Comparison of ENCODE assay signal across 9 mouse cellular contexts in the genomic region with DNA sequence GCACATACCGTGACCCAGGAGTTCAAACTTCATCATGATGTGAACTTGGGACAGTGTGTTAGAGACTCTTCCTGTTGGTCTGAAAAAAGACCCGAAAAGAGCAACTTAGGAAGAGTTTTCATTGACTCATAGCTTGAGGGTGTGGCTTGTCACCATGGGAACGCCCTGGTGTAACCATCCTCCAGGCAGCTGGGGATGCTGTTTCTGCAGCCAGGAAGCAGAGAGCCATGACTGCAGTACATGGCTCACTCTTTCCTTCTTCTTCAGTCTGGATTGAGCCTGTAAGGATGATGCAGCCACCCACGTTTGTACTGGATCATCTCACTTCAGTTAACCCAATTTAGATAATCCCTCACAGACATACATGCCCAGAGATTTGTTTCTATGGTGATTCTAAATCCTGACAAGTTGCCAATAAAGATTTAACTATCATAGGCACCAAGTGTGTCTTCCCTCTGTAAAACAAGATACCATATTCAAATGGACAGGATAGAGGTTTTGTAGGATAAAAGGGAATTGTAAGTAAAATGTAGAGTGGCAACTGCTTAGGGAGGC.
DNase-seq lines count a peak whose midpoint lies in the region; ATAC-seq and TF ChIP-seq lines count a peak whose summit lies in the region.
"Had no signal": no experiment of that assay in that cellular context is flagged by ENCODE, and none has a peak within 500 bp of the region (broad histone marks: within the 10 kb centered on the region; RNA-seq: fewer than 3 reads in every experiment).

No protein-coding gene starts in this region.

- H3K4me3 ChIP-seq in liver, embryonic 12.5 days: no peak overlapping the region
- H3K4me3 ChIP-seq in hindbrain, postnatal 0 days (ENCODE audit: low read length): no peak overlapping the region
- no peak overlapping the region for H3K4me3 ChIP-seq in thymus, adult 2 months (ENCODE audit: control insufficient read depth, insufficient read depth, low read length)
- H3K4me3 ChIP-seq: hindbrain, embryonic 15.5 days; stomach, embryonic 15.5 days had no signal

- H3K36me3 ChIP-seq in liver, embryonic 12.5 days: no peaks in the 10 kb centered on the region
- H3K36me3 ChIP-seq in hindbrain, postnatal 0 days (ENCODE audit: insufficient read depth, low read length): no peaks in the 10 kb centered on the region
- no peaks in the 10 kb centered on the region for H3K36me3 ChIP-seq in thymus, adult 2 months (ENCODE audit: control insufficient read depth, insufficient read depth, low read length)
- H3K36me3 ChIP-seq: hindbrain, embryonic 15.5 days; stomach, embryonic 15.5 days had no signal

- DNase-seq in liver: peak; percentile 23
- peak; percentile 33 for DNase-seq in T-cell, adult 2 months (ENCODE audit: low spot score)
- no peak for DNase-seq in hindbrain, postnatal 0 days (ENCODE audit: low spot score)
- peak; percentile 61 for DNase-seq in thymus, adult 2 months
- no peak for DNase-seq in yolk sac, embryonic 10.5 days (ENCODE audit: low spot score)
- no peak for DNase-seq in cerebellum, adult 11 months

- H3K27me3 ChIP-seq in liver, embryonic 12.5 days (replicated peaks): no peaks in the 10 kb centered on the region
- no peaks in the 10 kb centered on the region for H3K27me3 ChIP-seq in hindbrain, postnatal 0 days (ENCODE audit: insufficient read depth, low read length)
- H3K27me3 ChIP-seq in thymus, adult 2 months (ENCODE audit: control insufficient read depth, insufficient read depth, low read length): no peaks in the 10 kb centered on the region
- H3K27me3 ChIP-seq: hindbrain, embryonic 15.5 days; stomach, embryonic 15.5 days had no signal

- no peak overlapping the region for H3K27ac ChIP-seq in liver, embryonic 12.5 days
- no peak overlapping the region for H3K27ac ChIP-seq in hindbrain, postnatal 0 days
- H3K27ac ChIP-seq in thymus, adult 2 months (ENCODE audit: control insufficient read depth, insufficient read depth, low read length): no peak overlapping the region
- H3K27ac ChIP-seq: hindbrain, embryonic 15.5 days; stomach, embryonic 15.5 days had no signal

- H3K4me1 ChIP-seq in liver, embryonic 12.5 days: peaks cover 10% of the 10 kb centered on the region; the same call in 1 of the 2 replicates
- peaks cover 2% of the 10 kb centered on the region; the same call in 1 of the 2 replicates for H3K4me1 ChIP-seq in hindbrain, postnatal 0 days (ENCODE audit: insufficient read depth, low read length)
- peaks cover 10% of the 10 kb centered on the region for H3K4me1 ChIP-seq in thymus, adult 2 months (replicated peaks; ENCODE audit: control insufficient read depth, insufficient read depth, low read length)

- ATAC-seq in liver, embryonic 12.5 days: no peak; the same call in 1 of the 2 replicates
- 0 out of 2 replicates have a peak, but pooled peaks have one; percentile 32 for ATAC-seq in hindbrain, postnatal 0 days

- 53% methylated on average over 4 of the region's 4 CpGs for WGBS in liver, embryonic 12.5 days (ENCODE audit: insufficient replicate concordance)
- 57% methylated on average over 4 of the region's 4 CpGs for whole genome bisulfite sequencing in hindbrain, postnatal 0 days
- 62% methylated on average over 4 of the region's 4 CpGs for WGBS in thymus, adult 2 months

- no peak for TF ChIP-seq POLR2A in thymus, adult 2 months (IDR thresholded peaks at IDR 0.05; ENCODE audit: control insufficient read depth, extremely low read depth, insufficient read depth, low read length, poor library complexity)

- H3K9me3 ChIP-seq in liver, embryonic 12.5 days (replicated peaks): no peaks in the 10 kb centered on the region
- no peaks in the 10 kb centered on the region for H3K9me3 ChIP-seq in hindbrain, postnatal 0 days (ENCODE audit: low read length)
- H3K9me3 ChIP-seq: hindbrain, embryonic 15.5 days; stomach, embryonic 15.5 days had no signal

- H3K4me2 ChIP-seq in liver, embryonic 12.5 days: no peak overlapping the region
- H3K4me2 ChIP-seq in hindbrain, postnatal 0 days (ENCODE audit: low read depth, low read length): no peak overlapping the region
- H3K4me2 ChIP-seq: hindbrain, embryonic 15.5 days; stomach, embryonic 15.5 days had no signal

- H3K9ac ChIP-seq in liver, embryonic 12.5 days: no peak overlapping the region
- no peak overlapping the region for H3K9ac ChIP-seq in hindbrain, postnatal 0 days (replicated peaks; ENCODE audit: low read length)
- H3K9ac ChIP-seq: hindbrain, embryonic 15.5 days; stomach, embryonic 15.5 days had no signal

- no peak for TF ChIP-seq CTCF in hindbrain, postnatal 0 days (IDR thresholded peaks at IDR 0.05; ENCODE audit: low read depth)
- no peak for TF ChIP-seq CTCF in thymus, adult 2 months (IDR thresholded peaks at IDR 0.05; ENCODE audit: borderline replicate concordance, control insufficient read depth, extremely low read depth, insufficient read depth, low read length, poor library complexity)

Comparison
In these comparisons a context has a peak if more than half of its experiments do, and no peak if none do; other contexts are left out.
1. DNase-seq: peak in liver (single experiment), T-cell, adult 2 months (single experiment) and thymus, adult 2 months (single experiment); none in hindbrain, postnatal 0 days (single experiment), yolk sac, embryonic 10.5 days (single experiment) and cerebellum, adult 11 months (single experiment).